Mouse (Mus musculus) urinary bladder, postnatal 4 days (tissue): Measurements from ENCODE around the gene H60c.
"Not testable (repeated sequence)": the region's sequence is repeated elsewhere in the genome, so short reads cannot be mapped to it uniquely, and the experiment has no call there.

Experiments
- DNase-seq, 2 experiments: peaks; one replicate each; pipeline ENCODE4 v3.0.0; 2021 to 2022; ENCODE audit warnings: low spot score in 2 of 2

Gene H60c

DNA sequence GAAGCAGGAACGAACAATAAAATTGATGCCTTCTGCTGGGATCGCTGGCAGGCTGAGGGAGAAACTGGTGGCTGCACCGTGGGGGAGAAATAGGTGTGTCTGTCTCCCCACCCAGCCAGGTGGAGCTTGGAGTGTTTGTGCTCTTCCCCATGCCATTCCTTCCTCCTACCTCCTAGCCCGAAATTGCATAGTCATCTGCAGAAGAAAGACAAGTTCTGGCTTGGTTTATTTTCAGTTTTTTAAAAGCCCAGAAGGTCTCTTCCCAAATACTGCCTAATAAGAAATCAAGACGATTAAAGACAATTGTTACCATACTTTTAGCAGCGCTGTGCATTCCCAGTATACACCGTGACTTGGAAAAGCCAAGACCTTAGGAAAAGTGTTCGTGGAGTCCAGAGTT lies at the start of gene H60c:
Gene H60c, minus strand, starts transcription at position 101 of the 400 bp plus-strand sequence.
- DNase-seq: no peak

DNA sequence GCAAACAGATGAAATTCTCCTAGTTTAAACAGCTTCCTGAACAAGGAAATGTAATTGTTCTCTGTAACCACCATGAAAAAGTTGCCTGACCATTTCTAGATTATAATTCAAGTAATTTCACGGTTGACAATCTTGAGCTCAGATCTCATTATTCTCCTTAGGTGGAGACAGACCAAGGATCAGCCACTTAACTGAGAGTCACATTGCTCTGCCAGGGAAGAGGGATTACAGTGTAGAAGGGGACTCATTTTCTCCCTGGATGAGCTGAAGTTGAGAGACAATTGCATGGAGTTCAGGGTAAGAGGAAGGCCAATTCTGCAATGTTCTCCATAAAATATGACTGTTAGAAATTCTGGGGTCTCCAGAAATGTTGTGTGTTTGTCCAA lies 41.2 kb upstream of the H60c start:
- DNase-seq: no peak

DNA sequence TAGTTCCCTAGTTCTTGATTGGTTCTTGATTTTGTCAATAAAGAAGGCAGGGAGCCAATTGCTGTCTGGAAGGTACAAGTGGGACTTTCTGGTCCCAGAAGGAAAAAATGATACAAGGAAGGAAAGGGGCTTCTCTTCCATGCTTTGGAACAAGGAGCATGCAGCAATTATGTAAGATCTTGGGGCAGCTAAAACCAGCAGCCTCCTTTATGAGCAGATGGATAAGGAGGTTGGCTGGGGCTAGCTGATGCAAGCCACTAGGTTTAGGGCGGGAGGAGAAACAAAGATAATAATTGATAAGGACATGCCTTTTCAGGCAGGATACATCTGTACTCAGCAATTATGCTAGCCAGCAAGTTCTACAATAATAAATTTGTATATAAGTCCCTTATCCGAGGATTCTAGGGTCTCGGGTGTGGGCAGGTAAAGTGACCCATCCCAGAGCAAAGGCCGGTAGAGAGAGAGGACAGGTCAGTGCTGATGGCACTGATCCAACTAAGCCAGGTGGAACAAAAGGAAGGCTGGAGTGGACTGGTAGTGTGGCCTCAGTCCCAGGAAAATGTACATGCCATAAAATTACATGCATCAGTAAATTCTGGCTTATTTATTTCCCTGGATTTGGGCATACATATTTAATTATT lies 40.7 kb upstream of the H60c start:
- DNase-seq: no peak

DNA sequence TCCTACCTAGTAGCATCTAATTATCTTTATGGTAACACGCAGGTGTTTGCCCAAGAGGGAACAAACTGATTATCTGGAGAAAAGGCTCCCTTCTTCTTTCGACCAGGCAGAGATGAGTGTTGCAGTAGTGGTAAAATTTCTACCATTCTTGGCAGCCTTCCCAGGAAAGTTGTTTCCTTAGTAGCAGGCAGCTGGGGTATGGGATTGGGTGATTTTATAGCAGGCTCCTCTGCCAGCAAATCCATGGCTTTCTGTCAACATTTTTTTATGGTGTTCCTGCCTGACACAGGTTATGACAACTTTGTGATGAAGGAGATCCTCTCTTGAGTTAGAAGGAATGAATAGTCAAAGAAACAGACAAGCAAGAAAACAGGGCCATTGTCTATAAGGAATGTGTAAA lies 40.2 kb upstream of the H60c start:
- no peak for DNase-seq

DNA sequence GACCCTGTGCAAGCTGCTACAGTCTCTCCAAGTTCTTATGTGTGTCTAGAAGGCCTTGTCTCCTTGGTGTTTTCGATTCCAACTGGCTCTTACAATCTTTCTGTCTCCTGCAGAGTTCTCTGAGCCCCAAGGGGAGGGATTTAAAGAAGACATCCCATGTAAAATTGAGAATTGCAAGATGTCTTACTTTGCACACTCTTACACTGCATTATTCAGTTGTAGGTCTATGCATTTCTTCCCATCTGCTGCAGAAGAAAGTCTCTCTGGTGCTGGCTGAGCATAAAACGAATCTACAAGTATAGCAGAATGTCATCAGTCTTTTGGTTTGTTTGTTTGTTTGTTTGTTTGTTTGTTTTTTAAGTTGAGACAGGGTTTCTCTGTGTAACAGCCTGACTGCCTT lies 26.4 kb upstream of the H60c start:
- no peak for DNase-seq

DNA sequence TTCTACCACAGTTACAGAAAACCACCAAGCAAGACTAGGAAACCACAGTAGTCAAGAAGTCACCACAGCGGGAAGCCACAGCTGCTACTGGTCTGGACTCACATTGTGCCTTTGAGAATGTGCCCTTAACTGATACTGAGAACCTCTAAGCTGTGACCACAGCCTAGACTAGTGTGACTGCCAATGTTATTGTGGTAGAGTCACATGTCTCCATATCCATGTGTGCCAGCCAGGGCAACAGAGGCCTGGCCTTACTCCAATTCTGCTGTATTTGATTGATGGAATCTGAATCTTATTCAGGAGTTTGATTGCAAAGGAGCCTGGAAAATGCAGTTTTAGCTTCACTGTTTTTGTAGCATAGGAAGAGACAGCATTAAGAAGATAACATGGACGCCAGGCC lies 13.5 kb upstream of the H60c start:
- DNase-seq: no peak

DNA sequence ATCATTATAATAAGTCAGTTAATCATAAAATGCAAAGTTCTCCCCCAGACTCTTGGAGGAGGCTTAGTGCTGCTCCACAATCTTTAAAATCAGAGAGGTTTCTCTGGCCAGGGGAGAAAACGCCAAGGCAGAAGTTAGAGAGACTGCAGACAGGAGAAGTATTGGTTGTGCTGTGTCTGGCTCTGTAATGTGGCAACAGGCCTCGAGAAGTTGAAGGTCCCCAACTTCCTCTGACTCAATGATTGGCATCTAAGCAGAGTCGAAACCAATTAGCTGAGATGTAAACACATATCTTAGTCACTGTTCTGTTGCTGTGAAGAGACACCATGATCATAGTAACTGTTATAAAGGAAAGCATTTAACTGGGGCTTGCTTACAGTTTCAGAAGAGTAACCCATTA lies 6.5 kb upstream of the H60c start:
- DNase-seq: no peak

DNA sequence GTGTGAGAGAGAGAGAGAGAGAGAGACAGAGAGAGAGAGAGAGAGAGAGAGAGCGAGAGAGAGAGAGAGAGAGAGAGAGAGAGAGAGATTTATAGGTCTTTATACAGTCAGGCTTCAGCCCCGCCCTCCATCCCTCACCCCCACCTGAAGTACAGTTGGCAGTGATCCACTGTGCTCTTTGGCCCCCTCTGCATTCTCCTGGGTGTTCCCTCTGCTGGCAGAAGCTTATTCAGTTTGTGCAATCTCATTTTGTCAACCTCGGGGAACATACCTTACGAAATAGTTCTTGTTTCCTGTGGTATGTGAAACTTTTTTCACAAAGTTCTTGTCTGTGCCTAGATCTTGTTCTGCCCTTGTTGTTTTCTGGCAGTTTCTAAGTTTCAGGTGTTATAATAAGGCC lies 3.5 kb upstream of the H60c start:
- no peak for DNase-seq

DNA sequence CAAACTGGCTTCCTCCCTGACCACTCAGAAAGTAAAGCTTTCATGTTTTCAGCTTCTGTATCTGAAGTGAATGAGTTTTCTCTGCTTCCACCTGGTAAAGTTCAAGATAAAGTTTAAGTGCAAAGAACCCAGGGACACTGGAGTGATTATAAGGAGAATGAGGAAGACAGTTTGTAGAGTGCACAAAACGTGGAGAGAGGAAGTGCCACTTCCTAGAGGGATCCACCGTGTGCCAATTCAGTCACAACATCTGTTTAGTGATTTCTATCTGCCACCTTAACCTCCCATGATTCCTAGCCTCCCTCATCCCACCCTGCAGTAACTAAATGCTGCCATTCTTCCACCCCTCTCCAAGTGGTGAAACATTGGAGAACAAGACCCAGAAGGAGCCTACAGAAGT lies 842 bp downstream of the H60c start:
- no peak for DNase-seq

DNA sequence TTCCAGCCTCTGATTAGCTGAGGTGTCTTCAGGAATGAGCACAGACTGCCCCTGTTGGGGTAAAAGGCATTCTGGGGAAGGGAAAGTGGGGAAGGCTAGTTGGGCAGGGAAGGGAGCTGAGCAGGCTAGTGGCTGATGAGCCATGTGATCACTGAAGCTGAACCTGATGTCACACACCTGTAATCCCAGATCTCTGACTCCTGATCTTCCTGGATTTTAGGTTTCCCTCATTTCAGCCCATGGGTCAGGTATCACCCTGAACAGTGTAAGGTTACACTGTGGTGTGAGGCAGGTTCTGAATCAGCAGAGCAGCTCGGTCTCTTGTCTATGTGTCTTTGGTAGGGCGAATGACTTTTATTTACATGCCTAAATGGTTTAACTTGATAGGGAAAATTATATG lies 4.8 kb downstream of the H60c start:
- DNase-seq: no peak

DNA sequence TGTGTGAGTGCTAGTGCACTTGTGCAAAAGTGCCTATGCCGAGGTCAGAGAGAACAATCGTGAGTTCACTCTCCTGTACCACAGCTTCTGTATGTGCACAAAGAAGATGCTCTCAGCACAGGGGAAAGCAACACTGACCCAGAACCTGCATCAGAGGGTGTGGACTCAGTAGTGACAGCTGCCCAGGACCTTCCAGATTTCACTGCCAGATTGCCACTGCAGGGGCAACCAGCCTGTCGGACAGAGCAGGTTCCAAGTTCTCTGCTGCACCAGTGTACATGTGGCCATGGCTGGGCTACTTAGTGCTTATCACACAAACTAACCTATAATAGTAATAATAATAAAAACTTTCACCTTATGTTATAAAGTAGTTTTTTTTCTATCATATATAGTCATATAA lies 10.2 kb downstream of the H60c start:
- no peak for DNase-seq

DNA sequence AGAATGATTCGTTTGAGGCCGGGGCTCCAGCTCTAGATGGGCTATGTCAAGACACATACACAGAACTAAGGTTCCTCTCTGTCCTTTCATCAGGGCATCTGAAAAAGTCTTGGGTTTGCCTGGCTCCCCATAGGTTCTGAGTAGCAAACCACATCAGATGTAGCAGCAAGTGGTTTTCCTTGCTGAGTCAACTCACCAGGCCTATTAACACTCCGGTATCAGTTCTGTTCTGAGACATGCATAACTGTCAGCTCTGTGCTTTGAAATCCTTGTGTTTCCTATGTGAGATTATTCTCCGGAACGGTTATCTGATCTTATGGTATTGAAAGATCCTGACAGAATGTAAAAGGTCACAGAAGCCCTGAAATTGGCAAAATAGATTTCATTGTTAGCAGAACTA lies 29.1 kb downstream of the H60c start:
- not testable (repeated sequence) for DNase-seq

DNA sequence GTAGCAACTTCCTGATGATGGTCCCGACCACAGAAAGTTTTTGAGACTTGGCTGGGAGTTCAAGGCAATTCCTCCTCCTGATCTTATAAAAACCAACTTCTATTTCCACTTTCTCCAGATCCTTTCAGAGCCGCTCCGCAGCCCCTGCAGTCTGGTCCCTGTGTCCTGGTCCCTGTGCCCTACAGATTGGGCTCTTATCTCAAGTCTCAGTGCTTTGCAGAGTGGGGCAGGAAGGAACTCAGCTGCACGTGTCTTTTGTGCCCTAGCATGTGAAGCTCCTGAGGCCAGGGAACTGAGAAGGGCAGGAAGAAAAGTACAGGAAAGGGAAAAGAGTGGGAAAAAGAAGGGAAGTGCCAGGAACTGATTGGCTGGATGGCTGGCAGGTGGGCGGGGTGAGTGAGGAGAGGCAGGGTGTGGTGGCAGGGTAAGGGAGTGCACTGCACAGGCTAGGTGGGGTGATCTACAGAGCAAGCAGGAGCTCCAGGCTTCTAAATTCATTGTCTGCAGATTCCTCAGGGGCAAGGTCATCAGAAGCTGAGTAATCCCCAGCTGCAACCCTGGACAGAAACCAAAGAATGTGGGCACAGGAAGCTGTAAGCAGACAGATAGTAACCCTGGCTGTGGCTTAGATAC lies 30.8 kb downstream of the H60c start:
- DNase-seq: no peak

DNA sequence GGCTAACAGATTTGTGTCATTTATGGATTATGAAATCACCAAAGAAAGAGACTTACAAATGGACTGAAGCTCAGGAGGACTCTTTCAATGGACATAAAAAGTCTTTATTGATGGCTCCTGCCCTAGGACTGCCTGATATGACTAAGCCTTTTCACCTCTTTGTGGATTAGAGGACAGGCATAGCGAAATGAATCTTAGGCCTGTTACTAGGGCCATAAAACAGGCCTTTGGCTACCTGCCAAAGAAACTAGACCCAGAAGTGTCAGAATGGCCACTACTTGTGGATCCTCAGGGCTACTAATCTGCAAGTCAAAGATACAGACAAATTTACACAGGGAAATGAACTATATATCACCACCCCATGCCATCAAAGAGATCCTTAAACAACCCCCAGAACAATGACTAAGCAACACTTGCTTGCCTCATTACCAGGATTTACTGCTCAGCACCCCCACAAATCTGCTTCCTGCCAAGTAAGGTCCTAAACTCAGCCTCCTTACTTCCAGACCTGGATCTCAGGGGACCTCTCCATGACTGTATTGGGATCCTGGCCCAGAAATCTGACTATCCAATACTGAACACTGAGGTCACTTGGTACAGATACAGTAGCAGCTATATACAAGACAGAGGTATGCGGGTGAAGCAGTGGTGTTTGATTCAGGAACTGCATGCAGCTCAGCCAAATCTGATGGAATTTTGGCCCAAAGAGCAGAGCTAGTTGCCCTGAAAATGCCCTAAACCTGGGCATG lies 39.0 kb downstream of the H60c start:
- DNase-seq: no peak
